In genomic region chr13:83572469-83572868, GRCm38 (mm10) we compare ENCODE assay signal across 10 mouse cellular contexts.
DNase-seq lines count a peak whose midpoint lies in the region; ATAC-seq and TF ChIP-seq lines count a peak whose summit lies in the region.
"Had no signal": no experiment of that assay in that cellular context is flagged by ENCODE, and none has a peak within 500 bp of the region (broad histone marks: within the 10 kb centered on the region; RNA-seq: fewer than 3 reads in every experiment).

No protein-coding gene starts in this region.

- 0 out of 2 replicates have a peak, but pooled peaks have one; percentile 4 for ATAC-seq in heart, postnatal 0 days (ENCODE audit: insufficient read depth, low read depth)
- peak; percentile 46 for ATAC-seq in lung, postnatal 0 days
- ATAC-seq in embryonic facial prominence, embryonic 15.5 days (ENCODE audit: insufficient number of reproducible peaks, low FRiP score, low TSS enrichment, low read depth), result no peak
- ATAC-seq in stomach, embryonic 15.5 days (ENCODE audit: insufficient read depth, low FRiP score, low read depth), result no peak

- H3K4me1 ChIP-seq in heart, postnatal 0 days (ENCODE audit: control insufficient read depth, insufficient read depth), result peaks cover 59% of the 10 kb centered on the region
- H3K4me1 ChIP-seq in lung, postnatal 0 days (ENCODE audit: insufficient read depth, low read depth, low read length), result peaks cover 4% of the 10 kb centered on the region; the same call in 1 of the 2 replicates
- H3K4me1 ChIP-seq in embryonic facial prominence, embryonic 15.5 days, result peaks cover 18% of the 10 kb centered on the region
- peaks cover 5% of the 10 kb centered on the region; the same call in 1 of the 2 replicates for H3K4me1 ChIP-seq in stomach, embryonic 15.5 days

- H3K9ac ChIP-seq in heart, postnatal 0 days (replicated peaks; ENCODE audit: low read depth, low read length), result peak overlapping the region; percentile 58
- no peak overlapping the region for H3K9ac ChIP-seq in lung, postnatal 0 days (replicated peaks; ENCODE audit: low read depth)
- H3K9ac ChIP-seq in embryonic facial prominence, embryonic 15.5 days, result no peak overlapping the region
- H3K9ac ChIP-seq in stomach, embryonic 15.5 days, result no peak overlapping the region
- H3K9ac ChIP-seq: forebrain, postnatal 0 days; midbrain, embryonic 12.5 days; neural tube, embryonic 13.5 days had no signal

- H3K27me3 ChIP-seq in heart, postnatal 0 days (ENCODE audit: control insufficient read depth, insufficient read depth, low read length), result no peaks in the 10 kb centered on the region
- no peaks in the 10 kb centered on the region for H3K27me3 ChIP-seq in lung, postnatal 0 days (replicated peaks; ENCODE audit: insufficient read depth, low read length)
- H3K27me3 ChIP-seq in embryonic facial prominence, embryonic 15.5 days, result no peaks in the 10 kb centered on the region
- H3K27me3 ChIP-seq in stomach, embryonic 15.5 days (replicated peaks), result no peaks in the 10 kb centered on the region
- H3K27me3 ChIP-seq: midbrain, embryonic 12.5 days had no signal

- TF ChIP-seq CTCF in heart, postnatal 0 days (IDR thresholded peaks at IDR 0.05; ENCODE audit: low read depth), result no peak
- no peak for TF ChIP-seq CTCF in lung, postnatal 0 days (IDR thresholded peaks at IDR 0.05)

- H3K36me3 ChIP-seq in heart, postnatal 0 days (replicated peaks; ENCODE audit: control insufficient read depth, insufficient read depth, low read length), result no peaks in the 10 kb centered on the region
- no peaks in the 10 kb centered on the region for H3K36me3 ChIP-seq in lung, postnatal 0 days (ENCODE audit: insufficient read depth, low read length)
- no peaks in the 10 kb centered on the region for H3K36me3 ChIP-seq in embryonic facial prominence, embryonic 15.5 days
- H3K36me3 ChIP-seq in stomach, embryonic 15.5 days, result no peaks in the 10 kb centered on the region
- H3K36me3 ChIP-seq: midbrain, embryonic 12.5 days; neural tube, embryonic 13.5 days had no signal

- peak overlapping the region; percentile 52 for H3K4me2 ChIP-seq in heart, postnatal 0 days (ENCODE audit: low read depth, low read length)
- H3K4me2 ChIP-seq in lung, postnatal 0 days (replicated peaks; ENCODE audit: low read depth, low read length), result peak overlapping the region; percentile 23; the same call in 1 of the 2 replicates
- peak overlapping the region; percentile 22; the same call in 1 of the 2 replicates for H3K4me2 ChIP-seq in embryonic facial prominence, embryonic 15.5 days (replicated peaks)
- H3K4me2 ChIP-seq in stomach, embryonic 15.5 days, result no peak overlapping the region
- H3K4me2 ChIP-seq: midbrain, embryonic 12.5 days; neural tube, embryonic 13.5 days had no signal

- H3K27ac ChIP-seq in heart, postnatal 0 days (ENCODE audit: low read depth), result peak overlapping the region; percentile 91
- H3K27ac ChIP-seq in lung, postnatal 0 days (ENCODE audit: low read length), result peak overlapping the region; percentile 54
- H3K27ac ChIP-seq in embryonic facial prominence, embryonic 15.5 days (replicated peaks), result peak overlapping the region; percentile 28; the same call in 1 of the 2 replicates
- peak overlapping the region; percentile 31; the same call in 1 of the 2 replicates for H3K27ac ChIP-seq in stomach, embryonic 15.5 days
- H3K27ac ChIP-seq: midbrain, embryonic 12.5 days; neural tube, embryonic 13.5 days had no signal

- H3K4me3 ChIP-seq in heart, postnatal 0 days (ENCODE audit: low read depth, low read length), result peak overlapping the region; percentile 15
- H3K4me3 ChIP-seq in lung, postnatal 0 days (ENCODE audit: low read depth, low read length), result no peak overlapping the region
- H3K4me3 ChIP-seq in embryonic facial prominence, embryonic 15.5 days (replicated peaks), result no peak overlapping the region
- H3K4me3 ChIP-seq in stomach, embryonic 15.5 days (replicated peaks), result no peak overlapping the region
- H3K4me3 ChIP-seq: midbrain, embryonic 12.5 days; neural tube, embryonic 13.5 days had no signal

- intact Hi-C loops in heart, postnatal 14 days (cut with DNase I), result loop anchor here (2.0 to 5.0 kb wide), 2 partner anchors 35 to 48 kb away; no protein-coding TSS in a partner anchor

- DNase-seq in heart, postnatal 0 days (ENCODE audit: low spot score), result no peak
- DNase-seq in heart, postnatal 14 days, result no peak
- no peak for DNase-seq in lung, postnatal 0 days (ENCODE audit: low spot score)
- no peak for DNase-seq in lung, postnatal 36 days
- DNase-seq in cerebellum, postnatal 36 days, result no peak

- no peaks in the 10 kb centered on the region for H3K9me3 ChIP-seq in heart, postnatal 0 days (replicated peaks; ENCODE audit: control insufficient read depth, low read length)
- H3K9me3 ChIP-seq in lung, postnatal 0 days (ENCODE audit: low read length), result no peaks in the 10 kb centered on the region
- no peaks in the 10 kb centered on the region for H3K9me3 ChIP-seq in embryonic facial prominence, embryonic 15.5 days (replicated peaks)
- H3K9me3 ChIP-seq in stomach, embryonic 15.5 days, result no peaks in the 10 kb centered on the region
- H3K9me3 ChIP-seq: midbrain, embryonic 12.5 days; neural tube, embryonic 13.5 days had no signal

- no peak for TF ChIP-seq EP300 in heart, postnatal 0 days (IDR thresholded peaks at IDR 0.05; ENCODE audit: low read depth)
- TF ChIP-seq EP300 in lung, postnatal 0 days (IDR thresholded peaks at IDR 0.05), result no peak

- WGBS in heart, postnatal 0 days, result 33% methylated on average over 5 of the region's 5 CpGs
- 28% methylated on average over 5 of the region's 5 CpGs for WGBS in lung, postnatal 0 days
- WGBS in embryonic facial prominence, embryonic 15.5 days, result 26% methylated on average over 5 of the region's 5 CpGs
- WGBS in stomach, embryonic 15.5 days, result 17% methylated on average over 5 of the region's 5 CpGs

Comparison
In these comparisons a context has a peak if more than half of its experiments do, and no peak if none do; other contexts are left out.
1. ATAC-seq: peak in heart, postnatal 0 days (single experiment) and lung, postnatal 0 days (single experiment); none in embryonic facial prominence, embryonic 15.5 days (single experiment) and stomach, embryonic 15.5 days (single experiment).
2. H3K27ac ChIP-seq: peak in every context shown above with its lines; median percentile 91 in heart, postnatal 0 days; 54 in lung, postnatal 0 days; 31 in stomach, embryonic 15.5 days; 28 in embryonic facial prominence, embryonic 15.5 days.